Mouse (Mus musculus) urinary bladder, adult 2 months (tissue): Measurements from ENCODE around the gene Igfbp2. TPM values are rescaled to one million over a fixed set of nuclear protein-coding genes. Genes with fewer than 3 reads are reported as not detected.

Experiments used
- DNase-seq: peaks from one replicate; pipeline ENCODE4 v3.0.0; 2022; ENCODE audit warnings: low spot score
- polyA plus RNA-seq: library from polyadenylated mRNA; depleted of rRNA; stranded (reverse); fragments of >200 nt; gene quantifications from 2 replicates; pipeline ENCODE4 v1.2.3, GENCODE M21; 2012; rRNA removed

The Igfbp2 gene
- polyA plus RNA-seq, 1 experiment = 874 TPM

GRCm38 (mm10) chr1:72872521-72872920 is 48.2 kb downstream of the Igfbp2 start:
- DNase-seq = no peak

DNA sequence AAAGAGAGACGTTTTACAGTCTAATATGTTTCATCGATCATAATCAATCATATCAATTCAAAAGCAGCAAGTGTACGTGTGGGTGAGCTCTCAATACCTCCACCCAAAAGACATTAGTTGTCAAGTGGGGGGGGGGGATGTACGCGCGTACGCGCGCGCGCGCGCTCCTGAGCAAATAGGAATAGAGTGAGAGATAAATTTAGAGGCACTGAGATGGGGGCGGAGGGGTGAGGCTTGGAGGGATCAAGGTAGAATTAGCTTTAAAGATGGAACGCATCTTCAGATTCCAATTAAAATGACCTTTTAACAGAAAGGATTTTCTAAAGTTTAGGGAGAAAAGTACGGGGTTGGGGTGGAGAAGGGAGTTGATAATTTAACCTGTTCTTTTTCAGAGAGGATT is 48.8 kb downstream of the Igfbp2 start:
- no peak for DNase-seq

DNA sequence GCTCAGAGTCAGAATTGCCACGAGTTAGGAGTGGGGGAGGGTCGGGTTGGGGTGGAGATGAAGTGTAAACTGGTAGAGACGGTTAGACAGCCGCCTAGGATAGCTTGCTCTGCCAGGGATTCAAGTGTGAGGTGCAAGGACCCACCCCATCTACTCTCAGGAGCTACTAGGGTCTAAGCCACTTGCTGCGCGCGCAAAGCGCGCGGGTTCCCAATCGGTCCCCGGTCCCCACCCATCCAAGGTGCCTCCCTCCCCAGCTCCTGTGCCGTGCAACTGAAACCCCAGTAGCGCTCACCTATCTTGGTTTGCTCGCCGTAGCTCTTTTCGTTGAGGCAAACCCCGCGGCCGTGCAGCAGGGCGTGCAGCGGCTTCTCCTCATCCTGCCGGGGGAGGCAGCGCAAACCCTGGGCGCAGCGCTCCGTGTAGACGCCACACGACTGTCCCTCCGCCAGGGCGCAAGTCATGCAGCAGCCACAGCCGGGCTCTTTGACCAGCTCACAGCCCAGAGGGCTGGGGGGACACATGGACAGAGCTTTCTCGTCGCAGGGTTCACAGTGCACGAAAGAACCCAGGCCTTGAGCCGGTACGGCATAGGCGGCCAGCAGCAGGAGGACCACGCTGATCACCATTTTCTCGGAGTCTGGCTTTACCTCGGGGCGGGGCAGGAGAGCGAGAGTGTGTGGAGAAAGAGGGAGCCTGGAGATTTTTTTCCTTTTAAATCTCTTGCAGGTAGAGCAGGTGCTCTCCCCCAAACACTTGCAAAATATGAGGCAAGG is 49.4 kb downstream of the Igfbp2 start:
- DNase-seq = peak; percentile 60

- peak; percentile 71 for DNase-seq
These were observed 50.2 kb downstream of the Igfbp2 start, which contains the start of gene Igfbp5 for GRCm38 (mm10) chr1:72874287-72875211. Igfbp5 (minus strand) TSS chr1:72874884.

GRCm38 (mm10) chr1:72875708-72876107 is 51.4 kb downstream of the Igfbp2 start:
- no peak for DNase-seq

DNA sequence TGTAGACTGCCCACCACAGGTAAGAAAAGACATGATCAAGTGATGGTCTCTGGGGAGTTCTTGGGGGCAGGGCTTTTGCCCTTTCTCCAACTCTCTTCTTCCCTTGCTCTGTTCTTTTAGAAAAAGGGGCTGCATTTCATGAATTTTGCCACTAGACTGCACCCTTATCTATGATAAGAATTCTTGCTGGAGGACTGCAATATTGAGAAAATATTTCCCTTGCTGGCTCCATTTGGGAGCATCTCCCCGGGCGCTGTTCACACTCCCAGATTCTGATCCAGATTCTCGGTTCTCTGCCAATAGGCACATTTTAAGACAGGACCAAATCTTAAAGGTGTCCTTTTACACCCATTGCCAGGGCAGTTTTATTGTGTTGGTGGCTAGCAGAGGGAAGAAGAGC is 51.8 kb downstream of the Igfbp2 start:
- no peak for DNase-seq

GRCm38 (mm10) chr1:72877892-72878291 is 53.6 kb downstream of the Igfbp2 start:
- no peak for DNase-seq

DNA sequence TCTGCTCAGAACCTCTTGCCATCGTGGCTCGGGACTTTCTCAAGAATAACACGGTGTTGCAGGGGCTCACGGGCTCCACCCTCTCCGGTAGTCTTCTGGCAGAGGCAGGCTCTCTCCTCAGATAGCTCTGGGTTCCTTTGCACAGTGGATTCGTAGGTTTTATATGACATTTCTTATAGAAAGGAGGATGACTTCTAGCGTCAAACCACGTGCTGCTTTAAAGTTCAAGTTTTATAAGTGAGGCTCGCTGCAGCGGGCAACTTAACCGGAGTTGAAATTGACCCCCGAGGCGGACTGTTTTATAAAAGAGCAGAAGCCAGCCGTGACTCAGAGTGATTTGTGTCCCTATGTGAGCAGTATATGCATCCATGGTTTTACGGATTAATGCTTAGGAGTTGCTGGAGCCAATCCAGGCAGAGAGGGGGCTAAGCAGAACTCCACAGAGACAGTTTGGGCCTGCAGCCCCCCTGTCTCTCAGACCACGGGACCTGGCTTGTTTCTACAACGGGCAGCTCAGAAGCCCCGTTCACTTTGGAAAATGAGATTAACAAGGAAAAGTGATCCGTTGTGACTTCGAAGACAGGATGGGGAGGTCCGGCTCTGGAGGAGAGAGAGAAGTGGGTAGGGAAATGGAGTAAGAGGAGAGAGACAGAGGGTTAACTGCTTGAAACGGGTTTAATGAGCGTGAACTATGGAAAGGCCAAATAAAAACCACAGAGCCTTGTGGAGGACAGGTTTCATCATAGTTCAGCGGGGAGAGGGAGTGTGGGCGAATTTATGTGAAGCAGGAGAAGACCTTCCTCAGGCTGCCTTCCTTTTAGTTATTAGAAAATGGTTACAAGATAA is 54.4 kb downstream of the Igfbp2 start:
- no peak for DNase-seq

- no peak for DNase-seq
These were observed 55.0 kb downstream of the Igfbp2 start for GRCm38 (mm10) chr1:72879319-72879634.

DNA sequence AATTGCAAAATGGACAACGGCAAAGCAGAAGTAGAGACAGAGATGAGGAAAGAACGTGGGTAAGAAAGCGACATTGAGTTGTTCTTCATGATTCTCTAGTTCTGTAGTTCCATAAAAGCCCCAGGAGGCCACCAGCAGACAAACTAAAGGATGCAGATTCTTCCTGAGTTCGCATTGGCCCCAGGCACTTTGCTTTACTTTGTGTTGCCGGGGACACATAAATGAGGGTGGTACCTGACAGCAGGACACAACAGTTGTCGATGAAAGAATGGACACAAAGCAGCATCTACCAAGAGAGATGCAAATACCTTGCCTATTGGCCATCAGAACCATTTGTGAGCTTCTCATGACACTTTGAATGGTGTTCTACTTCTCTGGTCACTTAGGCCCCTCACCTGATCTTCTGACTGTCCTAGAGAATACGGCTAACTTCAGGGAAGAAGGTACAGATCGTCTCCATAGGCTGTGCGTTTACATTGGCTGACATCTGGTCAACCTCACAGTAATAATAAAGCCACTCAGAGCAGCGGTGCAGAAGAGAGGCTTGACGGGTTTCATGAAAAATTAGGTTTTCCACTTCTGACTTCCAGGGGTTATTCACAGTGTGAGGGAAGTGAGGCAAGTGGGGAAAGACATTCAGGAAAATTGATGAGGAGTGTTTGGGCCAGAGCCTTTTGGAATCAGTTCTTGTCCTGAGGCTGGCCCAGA is 61.0 kb downstream of the Igfbp2 start:
- DNase-seq = no peak

DNA sequence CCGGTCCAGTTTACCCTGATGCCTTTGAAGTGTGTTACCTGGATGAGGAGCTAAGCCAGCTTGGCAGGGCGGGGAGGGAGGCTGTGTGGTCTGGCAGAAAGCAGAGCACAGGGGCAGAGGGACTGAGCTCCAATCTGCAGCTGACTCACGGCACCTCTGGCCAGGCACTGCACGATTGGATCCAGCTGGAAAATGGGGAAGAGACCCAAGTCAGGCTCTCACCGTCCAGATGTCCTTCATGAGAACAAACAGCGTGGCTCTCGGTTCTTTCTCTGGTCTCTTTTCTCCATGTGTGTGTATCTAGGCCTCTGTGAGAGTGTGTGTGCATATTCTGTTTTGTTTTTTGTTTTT is 61.5 kb downstream of the Igfbp2 start:
- DNase-seq = no peak

DNA sequence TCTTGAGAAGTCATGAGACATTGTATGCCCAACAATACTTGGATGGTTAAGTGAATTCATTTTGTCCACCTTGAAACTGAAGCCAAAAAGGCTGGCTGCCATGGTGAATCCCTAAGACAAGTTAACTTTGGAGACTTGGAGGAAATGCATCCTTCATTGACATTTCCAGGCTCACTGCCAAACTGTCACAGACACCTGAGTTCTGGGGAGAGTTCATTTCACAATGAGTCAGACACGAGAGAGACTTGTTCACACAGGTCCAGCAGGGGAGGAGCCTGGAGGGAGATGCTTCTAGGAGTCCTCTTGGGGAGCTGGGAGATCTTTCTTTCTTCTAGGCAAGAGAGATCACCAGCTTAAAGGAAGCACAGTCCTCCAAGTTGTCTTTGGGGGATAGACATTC is 63.6 kb downstream of the Igfbp2 start:
- DNase-seq = no peak

DNA sequence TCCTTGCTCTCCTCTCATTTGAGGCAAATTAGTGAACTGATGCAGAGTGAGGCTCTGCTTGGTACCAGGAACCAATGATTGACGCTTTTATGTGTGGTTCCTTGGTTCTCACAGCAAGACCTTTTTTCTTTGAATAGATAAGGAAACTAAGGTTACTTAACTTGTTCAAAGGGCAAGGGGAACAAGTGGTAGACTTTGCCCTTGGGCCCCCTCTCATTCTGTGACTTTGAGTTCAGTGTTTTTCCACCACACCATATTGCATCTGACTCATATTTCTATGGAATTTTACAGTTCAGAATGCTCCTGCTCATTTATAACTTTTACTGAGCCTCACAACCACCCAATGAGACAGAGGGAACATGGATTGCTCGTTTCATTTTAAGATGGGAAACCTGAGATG is 71.5 kb downstream of the Igfbp2 start:
- DNase-seq = no peak

Other genes starting within 250 kb of the Igfbp2 start
- 28.6 and 29.7 TPM in 2 replicates for gene Smarcal1, start 241.3 kb upstream of the Igfbp2 start, polyA plus RNA-seq
- gene Ankar, start 123.9 kb upstream of the Igfbp2 start, polyA plus RNA-seq = not detected in 2 replicates
- 1,766 and 1,999 TPM in 2 replicates for gene Rpl37a, start 113.2 kb upstream of the Igfbp2 start, polyA plus RNA-seq
- 58.6 and 85.5 TPM in 2 replicates for gene Igfbp5, start 50.4 kb downstream of the Igfbp2 start, polyA plus RNA-seq
- not detected in 2 replicates for gene Tnp1, start 191.4 kb downstream of the Igfbp2 start, polyA plus RNA-seq